8 mouse cellular contexts compared by ENCODE assay signal in genomic region chr1:39192997-39193861, GRCm38 (mm10). TPM values are rescaled to one million over a fixed set of nuclear protein-coding genes. Genes with fewer than 3 reads are reported as not detected.
DNase-seq lines count a peak whose midpoint lies in the region; ATAC-seq and TF ChIP-seq lines count a peak whose summit lies in the region.

Npas2 (plus strand) TSS chr1:39193731.

- TF ChIP-seq POLR2A in thymus, adult 2 months (IDR thresholded peaks at IDR 0.05; ENCODE audit: control insufficient read depth, extremely low read depth, insufficient read depth, low read length, poor library complexity) = 0 out of 2 replicates have a peak, but pooled peaks have one; percentile 1

- no peak for DNase-seq in layer of hippocampus, adult 18-20 months (ENCODE audit: low spot score in 2 of 2)
- no peak for DNase-seq in layer of hippocampus, adult 9-10 months (ENCODE audit: low spot score)
- DNase-seq in cerebellum, adult 9-10 months = peak; percentile 32
- DNase-seq in layer of hippocampus, postnatal 25 days (ENCODE audit: extremely low spot score in 1 of 2, low spot score in 1 of 2) = peak in 1 of 2 experiments; percentile 27
- peak; percentile 47 for DNase-seq in thymus, adult 2 months
- DNase-seq in spleen, postnatal 36 days (ENCODE audit: low spot score in 2 of 2) = no peak

- peak within 1 kb of the TSS; percentile 90 for H3K9ac ChIP-seq in heart, embryonic 13.5 days
- peak within 1 kb of the TSS; percentile 58 for H3K9ac ChIP-seq in midbrain, embryonic 12.5 days (replicated peaks)

- H3K36me3 ChIP-seq in heart, embryonic 13.5 days = no peaks in the 10 kb centered on the region
- no peaks in the 10 kb centered on the region for H3K36me3 ChIP-seq in midbrain, embryonic 12.5 days
- no peaks in the 10 kb centered on the region for H3K36me3 ChIP-seq in thymus, adult 2 months (ENCODE audit: control insufficient read depth, insufficient read depth, low read length)

- H3K4me2 ChIP-seq in heart, embryonic 13.5 days = peak within 1 kb of the TSS; percentile 99
- peak within 1 kb of the TSS; percentile 99 for H3K4me2 ChIP-seq in midbrain, embryonic 12.5 days (replicated peaks)

- TF ChIP-seq CTCF in thymus, adult 2 months (IDR thresholded peaks at IDR 0.05; ENCODE audit: borderline replicate concordance, control insufficient read depth, extremely low read depth, insufficient read depth, low read length, poor library complexity) = no peak

- H3K4me3 ChIP-seq in heart, embryonic 13.5 days = peak within 1 kb of the TSS; percentile 79
- peak within 1 kb of the TSS; percentile 78 for H3K4me3 ChIP-seq in midbrain, embryonic 12.5 days
- H3K4me3 ChIP-seq in thymus, adult 2 months (ENCODE audit: control insufficient read depth, insufficient read depth, low read length) = peak within 1 kb of the TSS; percentile 94

- no peaks in the 10 kb centered on the region for H3K9me3 ChIP-seq in heart, embryonic 13.5 days
- no peaks in the 10 kb centered on the region for H3K9me3 ChIP-seq in midbrain, embryonic 12.5 days

- under 1% methylated on average over 50 of the region's 66 CpGs for WGBS in heart, embryonic 13.5 days
- under 1% methylated on average over 37 of the region's 66 CpGs for WGBS in midbrain, embryonic 12.5 days
- 1% methylated on average over 66 of the region's 66 CpGs for WGBS in thymus, adult 2 months

- ATAC-seq in heart, embryonic 13.5 days (ENCODE audit: extremely low read depth, insufficient number of reproducible peaks, low FRiP score, low TSS enrichment) = no peak
- ATAC-seq in midbrain, embryonic 12.5 days (ENCODE audit: low FRiP score, low read depth) = peak; percentile 50; the same call in 1 of the 2 replicates

- peaks cover 67% of the 10 kb centered on the region for H3K27me3 ChIP-seq in heart, embryonic 13.5 days (replicated peaks)
- H3K27me3 ChIP-seq in midbrain, embryonic 12.5 days = peaks cover 61% of the 10 kb centered on the region
- H3K27me3 ChIP-seq in thymus, adult 2 months (ENCODE audit: control insufficient read depth, insufficient read depth, low read length) = peaks cover 11% of the 10 kb centered on the region

- H3K27ac ChIP-seq in heart, embryonic 13.5 days (replicated peaks) = no peak within 1 kb of the TSS
- no peak within 1 kb of the TSS for H3K27ac ChIP-seq in midbrain, embryonic 12.5 days (replicated peaks)
- peak within 1 kb of the TSS; percentile 18; the same call in 1 of the 2 replicates for H3K27ac ChIP-seq in thymus, adult 2 months (ENCODE audit: control insufficient read depth, insufficient read depth, low read length)

- peaks cover 31% of the 10 kb centered on the region for H3K4me1 ChIP-seq in heart, embryonic 13.5 days
- peaks cover 21% of the 10 kb centered on the region for H3K4me1 ChIP-seq in midbrain, embryonic 12.5 days
- peaks cover 35% of the 10 kb centered on the region for H3K4me1 ChIP-seq in thymus, adult 2 months (replicated peaks; ENCODE audit: control insufficient read depth, insufficient read depth, low read length)

RNA-seq across cellular contexts. Expression of gene Npas2, which starts in this region (rescaled TPM):
- total RNA-seq in layer of hippocampus, adult 18-20 months (2021) = 10 to 100 TPM; 37.2 to 44.9 TPM
- 0.42 and 0.53 TPM in 2 replicates for polyA plus RNA-seq in heart, embryonic 13.5 days (2015; fragmentation: Nextera tagmentation; extraction: Ambion mirVana)
- total RNA-seq in layer of hippocampus, postnatal 25 days (2021) = 10 to 100 TPM; 28.0 to 30.4 TPM
- polyA plus RNA-seq in midbrain, embryonic 12.5 days (2016; fragmentation: Nextera tagmentation; extraction: Ambion mirVana) = 0.59 TPM in 1 of 2 replicates, not detected in the other
- 6.9 and 7.7 TPM in 2 replicates for polyA plus RNA-seq in thymus, adult 2 months (2012; rRNA removed)

Comparison
In these comparisons a context has a peak if more than half of its experiments do, and no peak if none do; other contexts are left out.
1. Peak in ATAC-seq, H3K4me3 ChIP-seq, H3K9ac ChIP-seq and H3K4me2 ChIP-seq in midbrain, embryonic 12.5 days; RNA of the gene not detected or under 1 TPM.
2. DNase-seq: peak in cerebellum, adult 9-10 months (single experiment) and thymus, adult 2 months (single experiment); none in layer of hippocampus, adult 18-20 months (0 of 2), layer of hippocampus, adult 9-10 months (single experiment) and spleen, postnatal 36 days (0 of 2).
3. Peak in every context shown above with its lines, with median percentiles within 50 percentile points of each other: H3K4me3 ChIP-seq.